Mouse (Mus musculus) layer of hippocampus, adult 2 months (tissue): Measurements from ENCODE around the gene Btbd9. TPM values are rescaled to one million over a fixed set of nuclear protein-coding genes. Genes with fewer than 3 reads are reported as not detected.
A peak's percentile ranks its signal among the peaks of the same experiment; 100 is the strongest.

Experiments used
- DNase-seq, 2 experiments: peaks; one replicate each; pipeline ENCODE4 v3.0.0; 2022; ENCODE audit warnings: low spot score in 2 of 2
- H3K27ac ChIP-seq: fragments of 200-600 bp; 2 replicates; pipeline ENCODE4 v1.8.1; 2022
- H3K4me3 ChIP-seq: fragments of 200-600 bp; 2 replicates; pipeline ENCODE4 v1.8.1; 2022; ENCODE audit warnings: mild to moderate bottlenecking
- CTCF ChIP-seq: fragments of 200-600 bp; conservative IDR thresholded peaks from 2 replicates; pipeline ENCODE4 v1.8.1; 2022; ENCODE audit warnings: antibody characterized with exemption, mild to moderate bottlenecking, moderate library complexity
- total RNA-seq, 2 experiments: library from RNA; stranded (reverse); gene quantifications; 2 replicates each; pipeline ENCODE4 v1.2.3; 2021

Gene Btbd9
- total RNA-seq, 2 experiments from 2014 or later: 168 to 187 TPM

DNA sequence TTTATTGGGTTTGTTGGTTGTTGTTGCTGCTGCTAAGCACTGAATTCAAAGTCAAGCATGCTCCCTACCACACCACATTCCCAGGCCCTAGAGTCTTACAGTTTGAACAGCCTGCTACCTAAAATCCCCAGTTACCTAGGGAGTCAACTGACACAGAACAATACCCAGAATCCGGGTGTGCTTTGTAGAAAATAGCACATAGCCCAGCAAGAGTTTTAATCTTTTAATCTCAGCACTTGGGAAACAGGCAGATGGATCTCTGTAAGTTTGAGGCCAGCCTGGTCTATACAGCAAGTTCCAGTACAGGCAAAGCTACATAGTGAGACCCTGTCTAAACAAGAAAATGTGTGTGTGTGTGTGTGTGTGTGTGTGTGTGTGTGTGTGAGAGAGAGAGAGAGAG lies 34.5 kb upstream of the Btbd9 start:
- Histone ChIP-seq H3K4me3 (no peak overlapping the region), H3K27ac (peak overlapping the region; percentile 67; the same call in 1 of the 2 replicates)
- DNase-seq: peak in 1 of 2 experiments; percentile 5
- TF ChIP-seq CTCF: no peak

- no peak for TF ChIP-seq CTCF
- H3K27ac ChIP-seq: peak overlapping the region; percentile 67
Measured at GRCm38 (mm10) chr17:30609980-30610307, 33.7 kb upstream of the Btbd9 start.

DNA sequence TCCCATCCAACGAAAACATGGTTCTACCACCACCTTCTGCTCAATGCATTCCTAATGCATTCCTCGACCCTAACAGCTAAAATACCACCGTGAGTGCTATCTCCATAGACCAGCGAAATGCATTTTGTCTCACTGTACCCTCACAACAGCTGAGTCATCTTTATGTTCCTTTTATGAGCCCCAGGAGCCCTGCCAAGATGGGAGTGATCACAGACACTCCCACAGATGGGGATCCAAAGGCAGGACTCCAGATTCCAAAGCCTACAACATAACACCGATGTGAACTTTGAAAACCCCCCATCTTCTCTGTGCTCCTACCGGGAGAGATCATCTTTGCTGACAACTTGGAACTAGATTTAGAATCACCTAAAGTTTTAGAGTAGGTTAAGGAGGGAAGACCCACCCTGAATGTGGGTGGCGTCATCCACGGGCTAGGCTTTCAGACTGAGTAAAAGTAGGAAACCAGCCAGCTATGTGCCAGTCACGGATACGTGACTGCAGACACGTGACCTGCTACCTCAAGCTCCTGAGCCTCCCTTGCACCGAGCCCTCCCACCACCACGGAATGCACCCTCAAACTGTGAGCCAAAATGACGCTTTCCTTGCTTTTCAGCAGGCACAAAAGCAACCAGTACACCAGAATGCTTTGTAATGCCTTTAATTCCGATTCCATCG lies 33.2 kb upstream of the Btbd9 start:
- Histone ChIP-seq H3K4me3 (0 out of 2 replicates have a peak overlapping the region, but pooled peaks have one; percentile 2), H3K27ac (peak overlapping the region; percentile 67)
- DNase-seq: peak; percentile 50 to 55
- no peak for TF ChIP-seq CTCF

More at GRCm38 (mm10) chr17:30609980-30610307, 33.7 kb upstream of the Btbd9 start:
- no peak overlapping the region for H3K4me3 ChIP-seq
- no peak for DNase-seq

GRCm38 (mm10) chr17:30607909-30608495 lies 31.7 kb upstream of the Btbd9 start:
- no peak for TF ChIP-seq CTCF
- Histone ChIP-seq H3K4me3 (no peak overlapping the region), H3K27ac (peak overlapping the region; percentile 70)
- DNase-seq: peak in 1 of 2 experiments; percentile 10

DNA sequence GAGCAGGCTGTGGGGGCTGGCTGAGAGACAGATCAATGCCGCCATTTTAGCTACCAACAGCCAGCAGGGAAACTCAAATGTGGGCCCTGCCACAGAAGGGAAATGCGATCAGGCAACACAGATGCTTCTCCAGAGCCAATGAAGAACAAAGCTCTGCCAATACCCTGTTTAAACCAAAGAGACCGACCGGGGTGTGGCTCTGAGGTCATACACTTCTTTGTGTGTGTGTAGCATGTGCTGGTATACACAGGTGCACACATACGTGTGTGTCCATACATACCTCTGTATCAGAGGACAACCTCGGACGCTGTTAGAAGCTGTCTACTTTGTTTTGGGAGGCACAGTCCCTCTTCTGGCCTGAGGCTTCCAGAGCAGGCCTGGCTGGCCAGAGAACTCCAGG lies 31.0 kb upstream of the Btbd9 start:
- no peak overlapping the region for H3K4me3 ChIP-seq
- DNase-seq: peak in 1 of 2 experiments; percentile 10
- TF ChIP-seq CTCF: no peak
- H3K27ac ChIP-seq: peak overlapping the region; percentile 70

DNA sequence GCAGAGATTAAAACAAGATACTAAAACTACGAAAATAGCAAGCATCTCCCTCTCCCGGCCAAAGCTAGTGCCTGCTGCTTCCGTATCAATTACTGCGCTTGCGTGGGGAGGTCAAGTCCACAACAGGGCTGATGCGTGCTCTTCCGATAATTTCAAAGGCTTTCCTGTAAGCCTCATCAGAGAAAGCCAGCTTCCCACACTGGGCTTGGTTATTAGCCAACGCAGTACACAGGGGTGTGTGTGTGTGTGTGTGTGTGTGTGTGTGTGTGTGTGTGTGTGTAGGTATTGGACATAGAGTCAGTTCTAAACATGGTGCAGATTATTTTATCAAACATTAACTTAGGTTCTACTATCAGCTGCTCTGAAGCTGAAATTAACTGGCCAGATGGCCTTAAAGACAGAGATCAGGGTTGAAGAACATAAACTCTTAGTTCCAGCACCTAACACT lies 30.4 kb upstream of the Btbd9 start:
- peak; percentile 61 for TF ChIP-seq CTCF
- peak in 1 of 2 experiments; percentile 10 for DNase-seq
- peak overlapping the region; percentile 70 for H3K27ac ChIP-seq
- H3K4me3 ChIP-seq: no peak overlapping the region

GRCm38 (mm10) chr17:30606206-30606605 lies 29.9 kb upstream of the Btbd9 start:
- H3K27ac ChIP-seq: peak overlapping the region; percentile 50
- no peak for DNase-seq
- no peak overlapping the region for H3K4me3 ChIP-seq
- no peak for TF ChIP-seq CTCF

GRCm38 (mm10) chr17:30605001-30605400 lies 28.7 kb upstream of the Btbd9 start:
- no peak for DNase-seq
- TF ChIP-seq CTCF: no peak

DNA sequence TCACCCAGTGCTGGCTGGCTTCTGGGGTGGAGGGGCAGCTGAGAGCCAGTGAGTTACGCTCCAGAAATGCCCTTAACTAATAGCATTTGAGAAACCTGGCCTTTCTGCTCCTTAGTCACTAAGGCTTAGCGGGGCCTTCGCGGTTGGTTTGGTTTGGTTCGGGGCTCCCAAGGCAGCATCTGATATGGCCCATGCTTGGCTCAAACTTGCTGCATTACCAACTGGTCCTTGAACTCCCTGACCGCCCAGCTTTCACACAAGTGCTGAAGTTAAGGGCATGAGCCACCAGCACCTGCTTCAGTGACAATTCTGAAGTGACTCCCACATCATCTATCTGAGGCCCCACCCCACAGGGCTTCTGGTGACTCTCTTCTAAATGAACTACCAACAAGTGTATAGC lies 28.0 kb upstream of the Btbd9 start:
- Histone ChIP-seq H3K4me3 (no peak overlapping the region), H3K27ac (no peak overlapping the region)
- TF ChIP-seq CTCF: no peak
- DNase-seq: no peak

More at GRCm38 (mm10) chr17:30605001-30605400, 28.7 kb upstream of the Btbd9 start:
- Histone ChIP-seq H3K4me3 (no peak overlapping the region), H3K27ac (no peak overlapping the region)

DNA sequence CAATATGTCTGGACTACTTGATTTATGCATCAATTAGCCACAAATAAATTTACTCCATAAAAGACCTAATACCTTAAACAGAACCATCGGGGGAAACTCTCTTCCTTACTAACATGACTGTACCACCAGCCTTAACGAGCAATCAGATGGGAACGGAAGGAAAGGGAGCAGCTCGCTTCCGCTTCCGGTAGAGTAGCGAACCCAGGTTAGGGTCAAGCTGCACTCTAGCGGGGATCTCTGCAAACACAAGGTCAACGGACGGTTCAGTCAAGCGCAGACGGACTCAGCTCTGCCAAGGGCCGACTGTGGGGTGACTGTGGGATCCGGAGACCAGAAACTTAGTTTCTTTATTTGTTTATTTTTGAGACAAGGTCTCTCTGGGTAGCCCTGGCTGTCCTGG lies 25.9 kb upstream of the Btbd9 start:
- no peak for TF ChIP-seq CTCF
- DNase-seq: no peak
- Histone ChIP-seq H3K4me3 (no peak overlapping the region), H3K27ac (no peak overlapping the region)

DNA sequence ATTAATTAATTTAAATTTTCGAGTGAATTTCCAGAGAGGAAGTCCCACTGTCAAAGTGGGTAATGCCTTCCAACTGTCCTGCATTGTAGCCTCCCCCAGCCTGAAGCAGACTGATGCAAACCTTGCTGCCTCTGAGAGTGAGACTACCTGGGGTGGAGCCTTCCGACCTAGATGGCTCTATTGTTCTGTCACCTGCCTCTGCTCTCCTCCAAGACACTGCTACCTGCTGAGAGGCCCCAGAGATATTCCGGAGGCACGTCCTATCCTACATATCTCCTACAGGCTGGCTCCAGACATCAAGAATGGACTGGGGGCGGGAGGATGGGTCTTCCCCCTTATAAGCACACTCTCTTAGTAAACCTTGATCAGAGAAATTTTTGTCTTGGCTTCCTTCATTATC lies 22.0 kb upstream of the Btbd9 start:
- TF ChIP-seq CTCF: no peak
- no peak overlapping the region for H3K4me3 ChIP-seq
- no peak overlapping the region for H3K27ac ChIP-seq
- DNase-seq: no peak

- H3K27ac ChIP-seq: no peak overlapping the region
- TF ChIP-seq CTCF: no peak
- no peak overlapping the region for H3K4me3 ChIP-seq
- no peak for DNase-seq
Measured at GRCm38 (mm10) chr17:30597786-30598185, 21.5 kb upstream of the Btbd9 start.

- DNase-seq: no peak
- Histone ChIP-seq H3K4me3 (no peak overlapping the region), H3K27ac (peak overlapping the region; percentile 43; the same call in 1 of the 2 replicates)
- no peak for TF ChIP-seq CTCF
Measured at GRCm38 (mm10) chr17:30594846-30595245, 18.6 kb upstream of the Btbd9 start.

- Histone ChIP-seq H3K4me3 (no peak overlapping the region), H3K27ac (peak overlapping the region; percentile 43; the same call in 1 of the 2 replicates)
- DNase-seq: no peak
- no peak for TF ChIP-seq CTCF
Measured at GRCm38 (mm10) chr17:30594407-30594806, 18.1 kb upstream of the Btbd9 start.
